Mouse (Mus musculus): ENCODE data around the gene Tacr2.
A peak's percentile ranks its signal among the peaks of the same experiment; 100 is the strongest.

Gene Tacr2

GRCm38 (mm10) chr10:62239270-62239669 lies 13.0 kb upstream of the Tacr2 start:
- DNase-seq (ENCODE audit: low spot score in 2 of 2), result peak in 1 of 2 experiments; percentile 38

DNA sequence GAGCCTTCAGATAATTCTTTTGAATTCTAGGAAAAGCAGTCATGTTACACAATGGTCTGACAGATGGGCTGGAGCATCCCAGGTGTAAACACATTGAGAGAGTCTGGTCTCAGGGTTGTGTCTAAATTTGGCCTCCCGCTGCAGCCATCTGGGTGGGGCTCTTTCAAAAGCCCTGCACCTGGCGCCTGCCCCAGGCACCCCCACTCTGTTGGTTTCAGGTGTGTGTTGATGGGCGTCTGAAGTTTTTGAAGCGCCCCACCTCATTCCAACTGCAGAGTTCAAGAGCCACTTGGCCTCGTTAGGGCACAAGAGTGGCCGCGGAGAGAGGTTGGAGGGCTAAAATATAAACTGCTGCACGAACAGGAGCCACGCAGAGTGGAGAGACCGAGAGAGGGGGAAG lies 9.9 kb upstream of the Tacr2 start:
- no peak for DNase-seq (ENCODE audit: low spot score in 2 of 2)

- DNase-seq (ENCODE audit: low spot score in 2 of 2), result peak in 1 of 2 experiments; percentile 41
Observed at GRCm38 (mm10) chr10:62242896-62243295, 9.3 kb upstream of the Tacr2 start.

- no peak for DNase-seq (ENCODE audit: low spot score in 2 of 2)
Observed at GRCm38 (mm10) chr10:62244067-62244466, 8.2 kb upstream of the Tacr2 start.

DNA sequence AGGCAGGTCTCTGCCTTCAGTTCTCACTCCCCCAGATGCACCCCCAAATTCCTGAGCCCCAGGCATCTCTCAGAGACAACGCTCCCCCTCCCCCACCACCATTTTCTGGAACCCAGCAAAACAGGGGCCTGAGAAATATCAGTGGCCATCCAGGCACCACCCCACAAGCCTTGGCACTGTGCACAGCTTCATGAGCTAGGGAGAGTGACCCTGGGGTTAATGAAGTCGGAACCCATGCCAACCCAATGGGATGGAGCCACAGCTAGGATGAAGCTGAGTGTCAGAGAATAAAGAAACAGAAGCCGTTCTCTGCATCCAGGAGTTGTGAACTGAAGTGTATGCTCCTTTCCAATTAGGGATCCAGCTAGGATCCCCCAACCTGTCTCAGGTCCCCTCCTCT lies 5.1 kb upstream of the Tacr2 start:
- DNase-seq (ENCODE audit: low spot score in 2 of 2), result no peak

- no peak for DNase-seq (ENCODE audit: low spot score in 2 of 2)
Observed at GRCm38 (mm10) chr10:62247815-62248214, 4.4 kb upstream of the Tacr2 start.

DNA sequence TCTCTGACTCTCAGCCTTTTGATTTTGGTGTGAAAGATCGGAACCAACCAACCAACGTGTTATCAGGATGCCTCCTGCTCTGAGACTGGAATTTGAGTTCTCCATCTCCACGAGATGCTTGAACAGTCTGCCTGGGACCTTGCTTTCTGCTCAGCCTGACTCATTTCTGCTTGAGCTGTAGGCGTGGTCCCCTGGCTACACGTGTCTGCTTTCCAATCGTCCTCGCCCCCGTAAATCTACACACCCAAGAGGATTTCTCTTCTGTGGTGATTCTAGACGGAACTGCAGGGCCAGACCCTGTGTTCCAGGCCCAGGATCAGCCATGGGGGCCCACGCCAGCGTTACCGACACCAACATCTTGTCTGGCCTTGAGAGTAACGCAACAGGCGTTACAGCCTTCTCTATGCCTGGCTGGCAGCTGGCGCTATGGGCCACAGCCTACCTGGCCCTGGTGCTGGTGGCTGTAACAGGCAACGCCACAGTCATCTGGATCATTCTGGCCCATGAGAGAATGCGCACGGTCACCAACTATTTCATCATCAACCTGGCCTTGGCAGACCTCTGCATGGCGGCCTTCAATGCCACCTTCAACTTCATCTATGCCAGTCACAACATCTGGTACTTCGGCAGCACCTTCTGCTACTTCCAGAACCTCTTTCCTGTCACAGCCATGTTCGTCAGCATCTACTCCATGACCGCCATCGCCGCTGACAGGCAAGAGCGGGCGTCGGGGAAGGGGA lies 428 bp downstream of the Tacr2 start:
- no peak for DNase-seq (ENCODE audit: low spot score in 2 of 2)

DNA sequence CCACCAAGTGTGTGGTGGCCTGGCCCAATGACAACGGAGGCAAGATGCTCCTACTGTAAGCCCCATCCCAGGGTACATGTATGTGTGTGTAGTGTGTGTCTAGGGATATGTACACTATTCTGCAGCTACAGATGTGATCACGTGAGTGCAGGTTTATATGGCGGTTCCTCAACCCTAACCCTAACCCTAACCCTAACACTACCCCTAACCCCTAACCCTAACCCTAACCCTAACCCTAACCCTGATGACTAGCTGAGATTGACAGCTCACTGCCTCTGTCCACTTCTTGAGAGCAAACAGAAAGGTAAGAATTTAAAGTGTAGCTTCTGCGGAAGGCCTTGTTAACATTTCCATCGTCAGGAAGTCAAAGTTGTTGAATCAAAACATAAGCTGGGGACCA lies 6.1 kb downstream of the Tacr2 start:
- no peak for DNase-seq (ENCODE audit: low spot score in 2 of 2)

DNA sequence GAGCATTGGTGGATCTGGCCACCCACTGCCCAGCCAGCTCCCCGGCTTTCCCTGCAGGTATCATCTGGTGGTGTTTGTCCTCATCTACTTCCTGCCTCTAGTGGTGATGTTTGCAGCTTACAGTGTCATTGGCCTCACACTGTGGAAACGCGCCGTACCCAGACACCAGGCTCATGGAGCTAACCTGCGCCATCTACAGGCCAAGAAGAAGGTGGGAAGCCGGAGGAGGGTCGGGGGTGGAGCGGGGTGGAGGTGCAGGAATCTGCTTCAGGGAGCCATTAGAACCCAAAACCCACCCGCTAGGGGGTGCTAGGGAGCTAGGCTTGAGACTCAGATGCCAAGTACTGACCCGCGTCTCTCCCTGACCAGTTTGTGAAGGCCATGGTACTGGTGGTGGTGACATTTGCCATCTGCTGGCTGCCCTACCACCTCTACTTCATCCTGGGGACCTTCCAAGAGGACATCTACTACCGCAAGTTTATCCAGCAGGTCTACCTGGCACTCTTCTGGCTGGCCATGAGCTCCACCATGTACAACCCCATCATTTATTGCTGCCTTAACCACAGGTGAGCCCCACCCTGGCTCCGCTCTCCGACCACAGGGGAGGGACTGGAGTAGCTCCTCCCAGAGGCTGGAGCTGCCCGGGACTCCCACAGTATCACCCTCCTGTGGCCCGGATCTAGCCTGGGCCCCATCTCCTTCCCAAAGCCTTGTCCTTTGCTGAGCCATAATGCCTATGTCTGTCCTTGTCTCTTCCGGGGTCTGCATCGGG lies 9.1 kb downstream of the Tacr2 start:
- DNase-seq (ENCODE audit: low spot score in 2 of 2), result peak; percentile 19 to 20

- no peak for DNase-seq (ENCODE audit: low spot score in 2 of 2)
Observed at GRCm38 (mm10) chr10:62264299-62264698, 12.1 kb downstream of the Tacr2 start.

DNA sequence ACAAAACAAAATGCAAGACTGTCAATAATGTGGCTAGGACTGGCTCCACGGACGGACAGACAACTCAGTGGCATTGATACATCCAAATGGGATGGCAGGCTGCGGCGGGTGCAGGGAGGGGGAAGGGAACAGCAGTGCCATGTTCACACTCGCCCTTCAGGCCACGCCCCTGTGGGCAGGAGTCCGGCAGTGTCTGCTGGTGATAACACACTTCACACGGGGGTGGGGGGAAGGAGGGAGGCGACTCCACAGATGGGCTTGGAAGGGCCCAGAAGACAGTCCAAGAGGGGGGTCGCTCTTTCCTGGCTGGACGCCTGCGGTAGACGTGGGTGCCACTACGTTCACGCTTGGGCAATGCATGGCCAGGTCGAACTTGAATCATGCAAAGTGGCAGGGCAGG lies 17.0 kb downstream of the Tacr2 start:
- DNase-seq (ENCODE audit: low spot score in 2 of 2), result no peak

- peak; percentile 38 to 76 for DNase-seq (ENCODE audit: low spot score in 2 of 2)
Observed at GRCm38 (mm10) chr10:62275235-62275634, 23.0 kb downstream of the Tacr2 start.

GRCm38 (mm10) chr10:62277499-62278293 lies 25.5 kb downstream of the Tacr2 start:
- DNase-seq (ENCODE audit: low spot score in 2 of 2), result no peak

DNA sequence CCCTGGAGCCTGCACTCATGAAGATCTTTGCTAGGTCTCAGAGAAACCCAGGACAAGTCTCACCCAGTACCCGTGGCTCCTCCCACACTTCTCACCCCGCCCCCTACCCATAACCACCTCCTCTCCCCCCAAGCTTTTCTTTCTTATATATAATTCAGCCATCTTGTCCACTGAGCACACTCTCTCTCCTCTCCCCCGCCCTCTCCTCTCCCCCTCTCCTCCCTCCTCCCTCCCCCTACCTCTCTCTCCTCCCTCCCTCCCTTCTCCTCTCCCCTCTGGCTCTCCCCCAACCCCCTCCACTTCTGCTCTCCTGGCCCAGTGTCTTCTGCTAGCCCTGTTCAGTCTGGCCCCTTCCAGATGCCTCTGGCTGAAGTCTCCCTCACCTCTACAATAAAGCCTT lies 26.8 kb downstream of the Tacr2 start:
- no peak for DNase-seq (ENCODE audit: low spot score in 2 of 2)

- no peak for DNase-seq (ENCODE audit: low spot score in 2 of 2)
Observed at GRCm38 (mm10) chr10:62279671-62280070, 27.4 kb downstream of the Tacr2 start.

DNA sequence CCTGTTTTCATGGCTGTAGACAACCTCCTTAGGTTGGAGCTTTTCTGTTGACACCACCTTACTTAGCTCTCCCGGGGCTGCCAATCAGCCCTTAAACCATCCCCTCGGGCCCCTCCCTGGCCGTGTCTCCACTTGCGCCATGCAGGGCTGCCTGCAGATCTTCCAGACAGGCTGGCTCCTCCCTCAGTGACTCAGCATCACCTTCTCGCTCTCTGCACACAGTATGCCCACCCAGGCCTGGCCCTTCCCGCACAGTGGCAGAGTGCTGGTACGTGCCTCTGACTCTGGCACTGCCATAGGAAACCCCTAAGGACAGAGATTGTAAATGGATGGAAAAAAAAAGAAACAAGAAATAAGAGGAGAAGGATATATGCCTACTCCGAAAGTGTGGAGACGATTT lies 30.5 kb downstream of the Tacr2 start:
- DNase-seq (ENCODE audit: low spot score in 2 of 2), result no peak

GRCm38 (mm10) chr10:62283206-62283792 lies 31.1 kb downstream of the Tacr2 start:
- no peak for DNase-seq (ENCODE audit: low spot score in 2 of 2)

DNA sequence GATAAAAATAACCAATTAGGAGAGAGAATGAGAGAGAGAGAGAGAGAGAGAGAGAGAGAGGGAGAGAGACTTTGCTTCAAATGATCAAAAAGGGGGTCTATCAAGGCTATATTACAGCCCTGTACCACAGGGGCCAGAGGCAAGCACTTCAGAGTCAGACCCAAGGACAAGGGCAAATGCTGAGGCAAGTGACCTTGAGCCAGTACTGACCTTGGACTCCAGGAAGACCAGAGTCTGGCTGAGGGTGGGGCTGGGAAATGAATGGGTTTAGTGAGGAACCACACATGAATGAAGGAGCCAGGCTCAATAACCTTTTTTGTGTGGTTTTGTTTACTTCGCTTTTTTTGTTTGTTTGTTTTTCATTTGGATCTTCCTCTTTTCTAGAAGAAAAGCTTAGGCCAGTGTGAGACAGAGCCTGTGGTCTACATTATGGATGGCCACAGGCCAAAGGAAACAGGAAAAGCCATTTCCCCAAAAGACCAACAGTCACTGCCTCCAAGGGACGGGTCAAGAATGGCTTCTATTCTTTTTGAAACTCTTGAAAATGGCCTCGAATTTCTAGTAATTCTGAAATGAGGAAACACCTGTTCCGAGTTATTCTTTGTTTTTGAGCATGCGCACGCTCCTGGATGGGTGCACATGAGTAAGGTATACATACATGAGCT lies 35.4 kb downstream of the Tacr2 start:
- DNase-seq (ENCODE audit: low spot score in 2 of 2), result peak; percentile 36 to 57

DNA sequence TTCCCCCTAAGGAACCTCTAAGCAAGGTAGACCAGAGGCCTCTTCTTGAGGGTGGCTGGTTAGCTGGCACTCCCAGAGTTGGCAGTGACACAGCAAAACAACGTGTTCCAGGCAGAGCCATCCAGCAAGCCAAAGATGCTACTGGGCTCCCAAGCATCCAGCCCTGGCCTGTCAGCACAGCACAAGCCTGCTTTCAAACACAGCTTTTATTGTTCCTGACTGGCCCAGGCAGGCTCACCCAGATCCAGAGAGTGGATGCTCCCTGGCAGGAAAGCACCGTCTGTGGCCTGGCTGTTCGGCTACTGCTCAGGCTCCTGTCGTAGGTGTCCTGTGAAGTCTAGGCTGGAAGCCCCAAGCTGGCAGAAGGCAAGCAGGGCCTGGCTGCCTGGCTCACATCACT lies 41.9 kb downstream of the Tacr2 start:
- no peak for DNase-seq (ENCODE audit: low spot score in 2 of 2)

DNA sequence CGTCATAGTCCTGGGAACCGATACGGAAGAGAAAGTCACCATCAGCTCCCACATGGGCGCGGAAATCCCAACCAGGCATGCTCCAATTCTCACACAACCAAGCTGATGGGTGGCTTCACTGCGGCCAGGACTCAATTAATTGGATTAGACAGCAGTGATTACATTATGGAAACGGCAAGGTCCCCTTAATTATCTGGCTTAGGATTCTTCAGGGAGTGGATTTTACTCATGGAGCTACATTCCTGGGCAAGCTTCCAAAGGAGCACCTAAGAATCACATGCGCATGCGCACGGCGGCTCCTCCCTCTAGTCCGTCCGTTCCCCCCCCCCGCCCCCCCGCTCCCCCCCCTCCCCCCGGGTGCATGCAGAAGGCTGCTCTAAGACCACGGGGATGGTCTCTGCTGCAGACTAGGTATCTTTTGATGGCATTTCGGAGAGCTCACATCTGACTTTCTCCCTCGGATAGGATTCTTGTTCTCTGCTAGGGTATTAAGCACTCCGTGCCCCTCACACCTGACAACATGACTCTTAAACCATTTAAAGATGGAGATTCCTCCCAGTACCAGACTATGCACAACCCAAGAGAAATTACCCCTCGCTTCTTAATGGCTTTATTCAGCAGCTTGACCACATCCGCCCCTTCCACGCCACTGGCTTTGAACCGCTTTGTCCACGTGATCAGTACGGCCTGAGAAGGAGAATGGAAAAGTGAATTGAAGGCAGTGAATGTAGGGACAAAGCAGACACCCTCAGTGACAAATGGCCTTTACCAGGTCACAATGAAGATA lies 44.0 kb downstream of the Tacr2 start:
- DNase-seq (ENCODE audit: low spot score in 2 of 2), result no peak

Measured in heart, adult 9 months (tissue).